Mouse (Mus musculus) liver, embryonic 14.5 days (tissue): Measurements from ENCODE around the gene Obox1.
"Not testable (repeated sequence)": the region's sequence is repeated elsewhere in the genome, so short reads cannot be mapped to it uniquely, and the experiment has no call there.

Experiments used
- CTCF ChIP-seq: IDR thresholded peaks from 2 replicates; pipeline ENCODE4 v1.5.1; 2016; ENCODE audit warnings: antibody characterized with exemption, low read depth, control low read depth
- EP300 ChIP-seq: IDR thresholded peaks from 2 replicates; pipeline ENCODE4 v1.6.1; 2016; ENCODE audit warnings: antibody characterized with exemption, low read depth

DNA sequence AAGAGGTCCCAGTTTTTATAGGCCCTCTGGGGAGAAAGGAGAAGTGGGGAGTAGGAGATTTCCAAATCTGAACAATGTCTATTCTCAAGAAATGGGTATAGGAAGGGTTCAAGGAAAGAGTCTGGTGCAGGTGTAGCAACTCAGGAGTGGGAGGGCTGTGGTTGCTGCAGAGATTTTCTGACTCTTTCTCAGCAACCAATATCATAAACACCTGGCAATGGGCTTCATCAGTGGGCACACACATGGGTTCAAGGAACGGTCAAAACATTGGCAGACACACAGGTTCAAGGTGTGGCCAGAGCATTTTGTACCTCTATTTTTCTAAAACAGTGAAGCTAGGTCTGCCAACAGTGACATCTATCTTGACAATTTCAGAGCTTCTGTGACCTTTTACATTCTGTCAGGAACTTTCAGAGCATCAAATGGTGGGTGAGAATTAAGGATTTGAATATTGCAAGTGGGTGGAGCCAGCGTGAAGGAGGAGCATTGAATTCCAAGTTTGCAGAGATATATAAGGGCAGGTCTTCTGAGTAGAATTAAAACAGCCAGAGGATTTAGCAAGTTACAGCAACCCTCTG lies at the start of gene Obox1, which contains the start of gene Obox2:
- not testable (repeated sequence) for TF ChIP-seq CTCF, EP300
